Mouse (Mus musculus) forebrain, embryonic 14.5 days (tissue): ENCODE data around the gene Pgc. TPM values are rescaled to one million over a fixed set of nuclear protein-coding genes. Genes with fewer than 3 reads are reported as not detected.

Source experiments
- ATAC-seq: fragments of 200-750 bp; cut with Nextera tagmentation; 2 replicates; pipeline ENCODE4 v1.8.0; 2017; ENCODE audit warnings: mild to moderate bottlenecking, moderate library complexity
- DNase-seq: peaks from one replicate; pipeline ENCODE4 v3.0.0-alpha.2; 2015; ENCODE audit warnings: low spot score
- H3K27ac ChIP-seq: fragments of 300-500 bp; sonication (generic); 2 replicates; pipeline ENCODE4 v1.5.1; 2014; ENCODE audit warnings: low read depth, mild to moderate bottlenecking, control low read depth, low read length, moderate library complexity
- H3K27me3 ChIP-seq: fragments of 300-500 bp; sonication (generic); replicated peaks from 2 replicates; pipeline ENCODE4 v1.6.1; 2014; ENCODE audit warnings: low read length, control low read depth, mixed read lengths; ENCODE audit not compliant: control insufficient read depth, insufficient read depth
- H3K36me3 ChIP-seq: fragments of 300-500 bp; sonication (generic); 2 replicates; pipeline ENCODE4 v1.6.1; 2014; ENCODE audit warnings: low read length, control low read depth; ENCODE audit not compliant: control insufficient read depth, insufficient read depth
- H3K4me1 ChIP-seq: fragments of 300-500 bp; sonication (generic); 2 replicates; pipeline ENCODE4 v1.6.1; 2014; ENCODE audit warnings: antibody characterized with exemption, low read length, control low read depth; ENCODE audit not compliant: control insufficient read depth, insufficient read depth
- H3K4me2 ChIP-seq: fragments of 300-500 bp; sonication (generic); 2 replicates; pipeline ENCODE4 v1.6.1; 2014; ENCODE audit warnings: mild to moderate bottlenecking, control low read depth, low read length
- H3K4me3 ChIP-seq: fragments of 300-500 bp; sonication (generic); 2 replicates; pipeline ENCODE4 v1.5.1; 2014; ENCODE audit warnings: low read depth, low read length, control low read depth
- H3K9ac ChIP-seq: fragments of 300-500 bp; sonication (generic); 2 replicates; pipeline ENCODE4 v1.6.1; 2014; ENCODE audit warnings: mild to moderate bottlenecking, low read length, control low read depth, moderate library complexity
- H3K9me3 ChIP-seq: fragments of 300-500 bp; sonication (generic); replicated peaks from 2 replicates; pipeline ENCODE4 v1.6.1; 2016; ENCODE audit warnings: low read length, control low read depth, mixed read lengths; ENCODE audit not compliant: control insufficient read depth
- WGBS: fragments of 180-500 bp; shearing (Covaris S2); extraction: QIAGEN DNeasy Blood & Tissue Kit; methylation state at CpG from one replicate; pipeline ENCODE4 v1.1.7; 2014; 5-methylcytosine and 5-hydroxymethylcytosine counted together
- polyA plus RNA-seq: library from polyadenylated mRNA; unstranded; fragments of >200 nt; fragmentation: Nextera tagmentation; extraction: Ambion mirVana; gene quantifications from 2 replicates; pipeline ENCODE4 v1.2.1, GENCODE M21; 2014

Gene Pgc
- polyA plus RNA-seq, 1 experiment from 2014 or later = not detected

DNA sequence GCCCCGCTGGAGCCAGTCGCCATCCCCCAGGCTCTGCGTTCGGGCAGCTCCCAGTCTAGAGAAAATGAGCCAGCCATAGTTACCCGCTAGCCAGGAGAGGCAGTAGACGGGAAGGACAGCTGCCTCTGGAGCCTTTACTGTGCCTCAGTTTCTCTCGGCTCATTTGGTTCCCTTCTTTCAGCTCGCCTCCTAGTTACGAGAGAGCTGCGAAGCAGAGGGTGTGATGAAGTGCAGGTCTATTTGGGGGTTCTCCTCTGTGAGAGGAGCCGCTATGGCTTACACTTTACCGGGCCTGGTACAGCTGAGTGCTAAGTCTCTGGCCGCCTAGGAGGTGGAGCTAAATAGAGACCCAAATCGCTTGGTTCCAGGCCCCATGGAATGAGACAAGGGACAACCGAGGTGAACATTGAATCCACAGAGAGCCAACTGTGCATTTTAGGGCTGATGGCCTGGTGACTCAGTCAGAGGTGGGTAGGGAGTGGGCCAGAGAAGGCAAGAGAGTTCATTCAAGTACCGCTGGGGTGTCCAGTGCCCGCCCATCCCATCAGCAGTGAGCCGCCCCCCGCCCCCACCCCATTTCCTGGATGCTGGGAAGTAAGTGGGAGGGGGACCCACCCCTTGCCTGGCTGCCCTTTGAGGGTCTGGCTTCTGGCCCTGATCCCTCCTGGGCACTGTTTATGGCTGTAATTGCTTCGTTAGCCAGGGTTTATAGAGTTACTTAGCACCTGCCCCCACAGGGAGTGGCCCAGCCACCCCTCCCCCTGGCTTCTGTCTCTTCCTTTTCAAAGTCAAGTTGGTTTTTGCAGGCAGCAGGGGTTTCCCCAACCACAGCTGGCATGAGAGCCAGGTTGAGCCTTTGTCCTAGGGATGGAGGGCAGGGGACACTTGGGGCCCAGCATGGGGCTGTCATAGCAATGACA, 12.5 kb downstream of the Pgc start:
- peak overlapping the region; percentile 95 for H3K4me2 ChIP-seq
- peaks cover 2% of the 10 kb centered on the region for H3K4me1 ChIP-seq
- ATAC-seq (no peak), DNase-seq (peak; percentile 5)
- H3K27me3 ChIP-seq = peaks cover 28% of the 10 kb centered on the region
- H3K9me3 ChIP-seq = no peaks in the 10 kb centered on the region
- 6% methylated on average over 20 of the region's 20 CpGs for WGBS
- no peaks in the 10 kb centered on the region for H3K36me3 ChIP-seq
- peak overlapping the region; percentile 53; the same call in 1 of the 2 replicates for H3K4me3 ChIP-seq
- no peak overlapping the region for H3K9ac ChIP-seq
- H3K27ac ChIP-seq = no peak overlapping the region

DNA sequence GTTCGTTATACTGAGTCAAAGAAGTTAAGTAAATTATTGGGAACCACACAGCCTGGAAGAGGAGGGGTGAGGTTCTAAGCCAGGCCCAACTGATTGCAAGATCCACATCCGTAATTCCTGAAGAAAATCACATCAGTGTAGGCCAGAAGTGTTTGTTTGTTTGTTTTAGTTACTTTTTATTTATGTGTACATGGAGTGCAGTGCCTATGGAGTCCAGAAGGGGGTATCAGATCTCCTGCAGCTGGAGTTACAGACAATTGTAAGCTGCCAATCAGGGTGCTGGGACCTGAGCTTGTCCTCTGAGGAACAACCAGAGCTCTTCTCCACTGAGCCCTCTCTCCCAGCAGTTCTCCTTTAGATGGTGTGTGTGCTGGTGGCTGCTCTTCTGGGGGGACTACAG, 13.5 kb downstream of the Pgc start:
- H3K4me3 ChIP-seq = no peak overlapping the region
- H3K4me1 ChIP-seq = peaks cover 2% of the 10 kb centered on the region
- DNase-seq (no peak), ATAC-seq (no peak)
- no peaks in the 10 kb centered on the region for H3K36me3 ChIP-seq
- no peak overlapping the region for H3K27ac ChIP-seq
- WGBS = 63% methylated on average over 2 of the region's 2 CpGs
- peaks cover 28% of the 10 kb centered on the region for H3K27me3 ChIP-seq
- H3K9ac ChIP-seq = no peak overlapping the region
- H3K9me3 ChIP-seq = 0 out of 2 replicates have a peak, but pooled peaks cover 2% of the 10 kb centered on the region
- H3K4me2 ChIP-seq = no peak overlapping the region

DNA sequence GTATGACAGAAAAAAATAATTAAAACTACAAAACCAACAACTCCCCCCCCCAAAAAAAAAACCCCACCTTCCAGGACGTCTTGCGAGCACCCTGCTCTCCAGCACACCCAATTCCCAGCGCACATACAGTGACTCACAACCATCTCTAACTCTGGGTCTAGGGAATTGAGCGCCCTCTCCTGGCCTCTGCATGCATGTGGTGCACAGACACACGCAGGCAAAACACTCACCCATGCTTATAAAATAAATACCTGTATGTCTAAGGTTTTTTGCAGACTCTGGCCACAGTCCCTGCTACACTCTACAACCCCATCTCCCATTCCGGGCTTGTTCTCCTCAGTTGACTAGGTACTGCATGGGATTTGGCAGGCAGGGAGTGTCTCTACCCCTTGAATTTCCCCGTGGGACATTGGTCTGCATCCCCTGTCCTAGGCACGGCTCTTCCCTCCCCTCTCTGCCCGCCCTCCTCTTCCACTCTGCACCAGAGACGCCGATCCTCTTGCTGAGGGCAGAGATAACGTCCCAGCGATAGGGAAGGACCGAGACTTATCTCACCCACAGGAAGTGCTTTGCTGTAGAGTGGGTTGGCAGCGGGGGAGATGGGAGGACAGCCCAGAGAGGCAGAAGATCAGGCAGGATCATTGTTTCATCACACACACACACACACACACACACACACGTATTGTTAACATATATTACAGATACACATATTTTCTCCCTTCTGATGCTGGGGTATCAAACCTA, 16.5 kb downstream of the Pgc start:
- Histone ChIP-seq H3K27me3 (peaks cover 16% of the 10 kb centered on the region), H3K9me3 (0 out of 2 replicates have a peak, but pooled peaks cover 2% of the 10 kb centered on the region), H3K4me2 (no peak overlapping the region), H3K27ac (no peak overlapping the region), H3K9ac (no peak overlapping the region), H3K4me3 (no peak overlapping the region), H3K4me1 (no peaks in the 10 kb centered on the region; the same call in 1 of the 2 replicates), H3K36me3 (no peaks in the 10 kb centered on the region)
- 49% methylated on average over 16 of the region's 16 CpGs for WGBS
- DNase-seq (no peak), ATAC-seq (no peak)

DNA sequence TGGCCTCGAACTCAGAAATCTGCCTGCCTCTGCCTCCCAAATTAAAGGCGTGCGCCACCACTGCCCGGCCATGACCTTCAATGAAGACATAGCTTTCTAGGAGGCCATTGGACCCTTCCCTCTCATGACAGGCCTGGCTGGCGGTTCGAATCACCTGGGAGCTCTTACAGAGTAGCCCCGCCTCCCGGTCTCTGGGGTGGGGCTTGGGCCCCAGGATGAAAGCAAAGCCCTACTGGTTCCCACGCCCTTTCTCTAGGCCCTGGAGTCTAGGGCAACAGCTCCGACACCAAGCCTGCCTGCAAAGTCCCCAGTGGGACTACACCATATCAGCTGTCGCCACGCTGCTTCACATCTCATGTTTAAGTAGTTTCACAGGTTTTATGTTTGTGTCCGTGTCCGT, 17.4 kb downstream of the Pgc start:
- H3K27ac ChIP-seq = no peak overlapping the region
- H3K36me3 ChIP-seq = no peaks in the 10 kb centered on the region
- H3K4me1 ChIP-seq = no peaks in the 10 kb centered on the region
- H3K9me3 ChIP-seq = 0 out of 2 replicates have a peak, but pooled peaks cover 2% of the 10 kb centered on the region
- DNase-seq (no peak), ATAC-seq (no peak)
- no peak overlapping the region for H3K9ac ChIP-seq
- H3K4me3 ChIP-seq = no peak overlapping the region
- H3K4me2 ChIP-seq = no peak overlapping the region
- H3K27me3 ChIP-seq = peaks cover 6% of the 10 kb centered on the region; the same call in 1 of the 2 replicates
- 95% methylated on average over 14 of the region's 14 CpGs for WGBS

DNA sequence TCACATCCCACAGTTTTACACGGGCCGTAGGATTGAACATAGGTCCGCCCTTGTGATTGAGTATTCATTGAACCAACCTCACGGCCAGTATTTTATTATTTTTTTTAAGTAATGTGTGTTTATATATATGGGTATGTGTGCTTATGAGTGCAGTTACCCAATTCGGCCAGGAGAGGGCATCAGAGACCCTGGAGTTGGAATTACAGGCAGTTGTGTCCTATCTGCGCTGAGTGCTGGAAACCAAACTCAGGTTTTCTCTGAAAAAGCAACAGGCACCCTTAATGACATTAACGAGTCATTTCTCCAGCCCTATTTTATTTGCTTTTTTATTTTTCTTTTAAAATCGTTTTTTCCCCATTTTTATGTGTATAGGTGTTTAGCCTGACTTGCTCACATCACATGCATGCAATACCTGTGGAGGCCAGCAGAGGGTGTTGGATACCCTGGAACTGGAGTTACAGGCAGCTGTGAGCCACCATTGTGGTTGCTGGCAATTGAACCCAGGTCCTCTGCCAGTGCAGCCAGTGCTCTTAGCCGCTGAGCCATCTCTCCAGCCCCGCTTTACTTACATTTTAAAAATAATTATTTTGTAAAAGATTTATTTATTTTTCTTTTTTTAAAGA, 18.2 kb downstream of the Pgc start:
- no peaks in the 10 kb centered on the region for H3K27me3 ChIP-seq
- H3K9me3 ChIP-seq = 0 out of 2 replicates have a peak, but pooled peaks cover 2% of the 10 kb centered on the region
- H3K4me1 ChIP-seq = no peaks in the 10 kb centered on the region
- DNase-seq (no peak), ATAC-seq (no peak)
- H3K27ac ChIP-seq = no peak overlapping the region
- no peak overlapping the region for H3K4me3 ChIP-seq
- H3K4me2 ChIP-seq = no peak overlapping the region
- H3K9ac ChIP-seq = no peak overlapping the region
- 87% methylated on average over 10 of the region's 10 CpGs for WGBS
- no peaks in the 10 kb centered on the region for H3K36me3 ChIP-seq

DNA sequence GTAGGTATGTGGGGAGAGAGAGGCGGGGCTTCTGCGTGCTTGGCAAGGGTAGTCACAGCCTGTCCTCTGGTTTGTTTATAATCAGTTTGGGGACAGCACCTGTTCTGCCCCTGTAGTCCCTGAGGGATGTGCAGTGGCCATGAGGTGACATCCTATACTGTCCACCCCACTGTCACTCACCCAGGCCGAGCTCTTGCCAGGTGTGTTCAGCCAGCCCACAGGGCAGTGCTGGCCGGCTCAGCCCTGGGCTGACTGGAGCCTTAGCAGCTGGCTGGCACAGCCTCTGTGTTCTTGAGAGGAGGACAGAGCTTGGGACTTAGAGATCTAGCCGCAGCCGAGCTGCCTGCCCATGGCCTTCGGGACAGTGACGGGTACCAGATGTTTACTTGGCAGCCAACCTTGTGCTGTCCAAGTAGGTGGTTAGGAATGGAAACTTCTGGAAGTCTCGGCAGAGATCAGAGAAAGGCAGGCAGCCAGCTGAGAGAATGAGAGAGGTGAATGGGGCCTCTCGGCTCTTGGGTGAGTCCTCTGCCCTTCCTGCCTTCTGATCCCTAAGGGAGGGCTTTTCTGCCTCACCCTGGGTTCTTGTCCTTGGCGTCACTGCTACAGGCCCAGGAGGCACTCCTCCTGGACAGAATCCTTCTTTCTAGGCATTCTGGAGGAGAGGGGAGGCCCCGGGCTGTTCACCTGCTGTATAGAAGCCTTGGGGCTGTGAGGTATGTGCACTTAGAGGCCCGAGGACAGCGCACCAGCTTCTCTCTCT, 22.3 kb downstream of the Pgc start:
- Histone ChIP-seq H3K4me2 (no peak overlapping the region), H3K36me3 (no peaks in the 10 kb centered on the region), H3K4me3 (no peak overlapping the region), H3K27ac (no peak overlapping the region), H3K9ac (no peak overlapping the region), H3K27me3 (no peaks in the 10 kb centered on the region), H3K9me3 (0 out of 2 replicates have a peak, but pooled peaks cover 2% of the 10 kb centered on the region), H3K4me1 (no peaks in the 10 kb centered on the region)
- no peak for DNase-seq
- no peak for ATAC-seq
- WGBS = 72% methylated on average over 14 of the region's 14 CpGs

DNA sequence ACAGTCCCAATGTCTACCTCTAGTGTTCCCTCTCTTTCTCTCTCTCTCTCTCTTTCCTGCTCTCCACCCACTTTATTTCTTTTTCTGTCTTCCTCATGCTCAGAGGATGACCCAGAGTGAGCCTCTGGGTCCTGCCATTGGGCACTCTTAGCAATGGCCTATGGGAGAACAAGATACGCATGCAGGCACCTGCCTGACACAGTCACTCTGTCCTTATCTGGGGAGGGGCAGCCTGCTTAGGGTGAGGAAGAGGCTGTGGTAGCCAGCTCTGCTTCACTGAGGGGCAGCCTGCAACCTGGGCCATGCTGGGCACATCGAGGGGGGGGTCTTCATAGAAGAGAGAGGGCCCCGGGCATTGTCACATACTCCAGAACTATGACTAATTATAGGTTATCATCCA, 23.0 kb downstream of the Pgc start:
- H3K9me3 ChIP-seq = 0 out of 2 replicates have a peak, but pooled peaks cover under 1% of the 10 kb centered on the region
- H3K4me2 ChIP-seq = no peak overlapping the region
- DNase-seq (no peak), ATAC-seq (no peak)
- H3K4me1 ChIP-seq = no peaks in the 10 kb centered on the region
- H3K4me3 ChIP-seq = no peak overlapping the region
- H3K36me3 ChIP-seq = no peaks in the 10 kb centered on the region
- no peaks in the 10 kb centered on the region for H3K27me3 ChIP-seq
- WGBS = 77% methylated on average over 3 of the region's 3 CpGs
- H3K9ac ChIP-seq = no peak overlapping the region
- no peak overlapping the region for H3K27ac ChIP-seq

DNA sequence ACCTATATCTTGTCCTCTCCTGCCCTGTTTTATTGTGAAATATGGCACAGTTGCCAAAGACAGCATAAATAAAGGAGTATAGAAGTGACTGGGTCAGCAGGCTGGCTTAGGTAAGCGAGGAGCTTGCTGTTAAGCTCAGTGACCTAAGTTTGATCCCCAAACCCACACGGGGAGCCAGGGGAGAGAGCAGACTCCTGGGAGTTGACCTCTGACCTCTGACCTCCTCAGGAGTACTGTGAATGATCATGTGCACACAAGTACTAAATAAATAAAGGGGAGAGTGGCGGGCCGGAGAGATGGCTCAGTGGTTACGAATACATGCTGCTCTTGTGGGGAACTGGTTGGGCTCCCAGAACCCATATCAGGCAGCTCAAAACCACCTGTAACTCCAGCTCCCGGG, 23.5 kb downstream of the Pgc start:
- Histone ChIP-seq H3K4me3 (no peak overlapping the region), H3K27ac (no peak overlapping the region), H3K27me3 (no peaks in the 10 kb centered on the region), H3K4me2 (no peak overlapping the region), H3K9me3 (no peaks in the 10 kb centered on the region), H3K9ac (no peak overlapping the region), H3K36me3 (no peaks in the 10 kb centered on the region), H3K4me1 (no peaks in the 10 kb centered on the region)
- DNase-seq (no peak), ATAC-seq (no peak)
- WGBS = 65% methylated on average over 6 of the region's 6 CpGs
